Mouse (Mus musculus) hindbrain, embryonic 11.5 days (tissue): ENCODE measurements around the gene Zfp740. TPM values are rescaled to one million over a fixed set of nuclear protein-coding genes. Genes with fewer than 3 reads are reported as not detected.
"Not testable (repeated sequence)": the region's sequence is repeated elsewhere in the genome, so short reads cannot be mapped to it uniquely, and the experiment has no call there.

Source experiments
- ATAC-seq: fragments of 200-750 bp; cut with Nextera tagmentation; 2 replicates; pipeline ENCODE4 v1.8.0; 2017; ENCODE audit warnings: mild to moderate bottlenecking, moderate TSS enrichment, moderate library complexity; ENCODE audit not compliant: low FRiP score
- DNase-seq: peaks from one replicate; pipeline ENCODE4 v3.0.0-alpha.2; 2015; ENCODE audit warnings: low spot score
- H3K27ac ChIP-seq: fragments of 300-500 bp; sonication (generic); 2 replicates; pipeline ENCODE4 v1.5.1; 2014; ENCODE audit warnings: mild to moderate bottlenecking, low read depth, low read length
- H3K27me3 ChIP-seq: fragments of 300-500 bp; sonication (generic); 2 replicates; pipeline ENCODE4 v1.6.1; 2014; ENCODE audit warnings: mild to moderate bottlenecking, low read length, moderate library complexity, mixed read lengths; ENCODE audit not compliant: control insufficient read depth, insufficient read depth
- H3K36me3 ChIP-seq: fragments of 300-500 bp; sonication (generic); 2 replicates; pipeline ENCODE4 v1.6.1; 2014; ENCODE audit warnings: mild to moderate bottlenecking, low read length, moderate library complexity, mixed read lengths; ENCODE audit not compliant: control insufficient read depth, insufficient read depth
- H3K4me1 ChIP-seq: fragments of 300-500 bp; sonication (generic); replicated peaks from 2 replicates; pipeline ENCODE4 v1.6.1; 2014; ENCODE audit warnings: low read length, mixed read lengths; ENCODE audit not compliant: control insufficient read depth, insufficient read depth
- H3K4me2 ChIP-seq: fragments of 300-500 bp; sonication (generic); replicated peaks from 2 replicates; pipeline ENCODE4 v1.6.1; 2014; ENCODE audit warnings: mild to moderate bottlenecking, low read depth, low read length
- H3K4me3 ChIP-seq: fragments of 300-500 bp; sonication (generic); 2 replicates; pipeline ENCODE4 v1.5.1; 2014; ENCODE audit warnings: low read depth, low read length
- H3K9ac ChIP-seq: fragments of 300-500 bp; sonication (generic); 2 replicates; pipeline ENCODE4 v1.6.1; 2014; ENCODE audit warnings: low read depth, low read length
- H3K9me3 ChIP-seq: fragments of 300-500 bp; sonication (generic); 2 replicates; pipeline ENCODE4 v1.6.1; 2016; ENCODE audit warnings: low read length; ENCODE audit not compliant: control insufficient read depth
- WGBS: fragments of 180-500 bp; shearing (Covaris S2); extraction: QIAGEN DNeasy Blood & Tissue Kit; methylation state at CpG from one replicate; pipeline ENCODE4 v1.1.7; 2014; 5-methylcytosine and 5-hydroxymethylcytosine counted together
- polyA plus RNA-seq: library from polyadenylated mRNA; unstranded; fragments of >200 nt; fragmentation: Nextera tagmentation; extraction: Ambion mirVana; gene quantifications from 2 replicates; pipeline ENCODE4 v1.2.1, GENCODE M21; 2014

The Zfp740 gene
- polyA plus RNA-seq, 1 experiment from 2014 or later, result 49.7 TPM

DNA sequence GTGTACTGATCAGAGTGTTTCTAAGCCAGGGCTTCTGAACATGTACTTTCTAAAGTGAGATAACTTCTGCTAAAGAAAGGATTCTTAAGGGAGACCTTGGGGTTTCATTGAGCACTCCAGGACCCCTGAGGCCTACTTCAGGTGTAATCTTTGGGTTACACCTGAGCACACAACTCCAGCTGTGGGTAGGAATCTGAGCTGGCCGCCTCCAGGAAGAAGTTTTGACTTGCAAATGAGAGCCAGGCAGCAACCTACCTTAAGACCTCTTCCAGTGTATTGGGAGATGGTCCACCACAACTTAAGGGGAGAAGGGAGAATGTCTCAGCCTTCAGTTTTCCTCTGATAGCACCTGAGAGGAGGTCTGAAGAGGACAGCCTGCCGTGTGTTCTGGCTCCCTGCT is 11.1 kb downstream of the Zfp740 start:
- ATAC-seq (no peak), DNase-seq (no peak)
- H3K27ac ChIP-seq, result no peak overlapping the region
- H3K4me2 ChIP-seq, result no peak overlapping the region
- no peaks in the 10 kb centered on the region for H3K27me3 ChIP-seq
- WGBS, result 46% methylated on average over 2 of the region's 2 CpGs
- no peak overlapping the region for H3K4me3 ChIP-seq
- no peaks in the 10 kb centered on the region for H3K9me3 ChIP-seq
- peaks cover 3% of the 10 kb centered on the region; the same call in 1 of the 2 replicates for H3K36me3 ChIP-seq
- no peak overlapping the region for H3K9ac ChIP-seq
- no peaks in the 10 kb centered on the region for H3K4me1 ChIP-seq

- no peaks in the 10 kb centered on the region for H3K9me3 ChIP-seq
- H3K4me2 ChIP-seq, result no peak overlapping the region
- H3K4me1 ChIP-seq, result no peaks in the 10 kb centered on the region
- no peaks in the 10 kb centered on the region for H3K27me3 ChIP-seq
- no peak for ATAC-seq
- no peak for DNase-seq
- H3K36me3 ChIP-seq, result peaks cover 3% of the 10 kb centered on the region; the same call in 1 of the 2 replicates
- no peak overlapping the region for H3K9ac ChIP-seq
- no peak overlapping the region for H3K27ac ChIP-seq
- 74% methylated on average over 6 of the region's 6 CpGs for WGBS
- H3K4me3 ChIP-seq, result no peak overlapping the region
These were observed 12.6 kb downstream of the Zfp740 start for GRCm38 (mm10) chr15:102215624-102216023.

GRCm38 (mm10) chr15:102216459-102217228 is 13.6 kb downstream of the Zfp740 start:
- no peak overlapping the region for H3K4me2 ChIP-seq
- 82% methylated on average over 16 of the region's 16 CpGs for WGBS
- no peak for DNase-seq
- no peak for ATAC-seq
- no peaks in the 10 kb centered on the region for H3K4me1 ChIP-seq
- no peaks in the 10 kb centered on the region for H3K27me3 ChIP-seq
- peaks cover 3% of the 10 kb centered on the region; the same call in 1 of the 2 replicates for H3K36me3 ChIP-seq
- no peak overlapping the region for H3K27ac ChIP-seq
- H3K4me3 ChIP-seq, result no peak overlapping the region
- no peak overlapping the region for H3K9ac ChIP-seq
- no peaks in the 10 kb centered on the region for H3K9me3 ChIP-seq

DNA sequence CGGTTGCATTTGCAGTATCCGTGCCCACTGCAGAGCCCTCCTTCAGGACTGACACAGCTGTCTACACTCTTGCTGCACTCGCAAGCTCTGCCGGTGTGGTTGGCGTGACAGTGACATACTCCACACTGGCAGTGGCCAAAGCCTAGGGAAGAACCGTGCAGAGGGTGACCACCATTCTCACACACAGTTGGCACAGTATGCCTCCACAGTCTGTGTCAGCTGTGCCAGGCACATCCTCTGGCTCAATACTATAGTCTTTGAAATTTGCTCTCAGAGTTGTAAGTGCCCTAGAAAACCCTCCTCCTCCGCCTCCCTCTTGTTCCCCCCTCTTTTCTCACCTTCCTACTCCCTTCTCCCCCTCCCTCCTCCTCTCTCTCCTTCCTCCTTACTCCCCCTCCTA is 14.3 kb downstream of the Zfp740 start:
- Histone ChIP-seq H3K27me3 (no peaks in the 10 kb centered on the region), H3K9me3 (no peaks in the 10 kb centered on the region), H3K4me3 (no peak overlapping the region), H3K9ac (no peak overlapping the region), H3K4me1 (no peaks in the 10 kb centered on the region), H3K36me3 (peaks cover 3% of the 10 kb centered on the region; the same call in 1 of the 2 replicates), H3K27ac (no peak overlapping the region), H3K4me2 (no peak overlapping the region)
- no peak for ATAC-seq
- WGBS, result 89% methylated on average over 7 of the region's 7 CpGs
- DNase-seq, result no peak

DNA sequence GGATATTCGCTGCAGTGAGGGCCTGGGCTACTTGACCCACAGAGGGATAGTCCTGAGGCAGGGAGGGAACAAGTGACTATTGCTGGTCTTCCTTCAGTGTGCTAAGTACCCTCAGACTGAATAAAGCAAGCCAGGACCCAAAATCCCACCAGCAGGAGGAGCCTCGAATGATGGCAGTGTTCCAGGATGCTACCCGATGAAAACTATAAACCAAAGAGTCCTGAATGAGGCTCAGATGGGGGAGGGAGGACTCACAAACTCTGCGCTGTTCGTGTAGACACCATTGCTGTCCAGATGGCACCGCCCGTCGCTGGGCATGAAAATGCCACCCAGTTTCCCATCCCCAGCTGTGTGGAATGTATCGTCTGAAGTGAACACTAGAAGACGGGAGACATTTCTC is 19.3 kb downstream of the Zfp740 start:
- Histone ChIP-seq H3K9ac (no peak overlapping the region), H3K9me3 (no peaks in the 10 kb centered on the region), H3K36me3 (no peaks in the 10 kb centered on the region), H3K4me3 (no peak overlapping the region), H3K4me2 (no peak overlapping the region), H3K27ac (no peak overlapping the region), H3K27me3 (peaks cover 12% of the 10 kb centered on the region), H3K4me1 (no peaks in the 10 kb centered on the region)
- DNase-seq (no peak), ATAC-seq (no peak)
- WGBS, result 64% methylated on average over 10 of the region's 10 CpGs

DNA sequence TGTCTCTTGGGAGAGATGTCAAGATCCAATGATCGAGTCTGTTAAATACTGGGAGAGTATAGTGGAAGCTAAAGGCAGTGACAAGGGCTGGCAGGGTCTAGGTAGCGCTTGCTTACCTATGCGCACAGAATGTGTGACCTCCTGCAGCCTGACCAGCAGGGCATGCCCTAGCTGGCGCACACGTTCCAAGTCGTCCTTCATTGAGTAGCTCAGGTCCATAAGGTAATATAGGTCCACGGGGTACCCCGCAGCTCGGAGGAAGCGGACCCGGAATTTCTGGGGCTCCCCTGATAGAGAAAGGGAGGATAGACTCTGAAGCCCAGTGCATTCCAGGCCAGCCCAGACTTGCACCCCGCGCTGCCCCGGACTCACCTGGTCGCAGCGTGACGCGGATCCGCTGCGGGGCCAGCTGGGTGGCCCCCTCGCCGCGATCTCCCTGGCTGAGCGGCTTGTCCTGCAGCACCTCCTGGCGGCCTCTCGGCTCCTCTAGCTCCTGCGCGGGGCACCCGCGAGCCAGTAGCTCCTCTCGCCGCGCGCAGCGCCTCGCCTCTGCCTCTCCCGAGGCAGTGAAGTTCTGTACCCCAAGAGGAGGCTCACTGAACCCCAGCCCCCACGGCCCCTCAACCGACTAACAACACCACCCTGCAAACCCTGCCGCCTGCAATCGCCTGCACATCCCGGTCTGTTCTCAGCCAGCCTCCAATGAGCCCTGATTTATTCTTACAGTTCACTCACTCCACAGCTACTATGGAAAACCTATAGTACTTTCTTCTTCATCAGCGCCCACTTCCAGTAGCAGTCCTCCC is 21.3 kb downstream of the Zfp740 start:
- H3K9ac ChIP-seq, result peak overlapping the region; percentile 53
- H3K4me1 ChIP-seq, result no peaks in the 10 kb centered on the region
- ATAC-seq (peak; percentile 71; the same call in 1 of the 2 replicates), DNase-seq (peak; percentile 82)
- H3K27ac ChIP-seq, result no peak overlapping the region
- H3K27me3 ChIP-seq, result peaks cover 12% of the 10 kb centered on the region
- peak overlapping the region; percentile 79 for H3K4me2 ChIP-seq
- no peaks in the 10 kb centered on the region for H3K36me3 ChIP-seq
- H3K9me3 ChIP-seq, result no peaks in the 10 kb centered on the region
- 4% methylated on average over 43 of the region's 43 CpGs for WGBS
- peak overlapping the region; percentile 31 for H3K4me3 ChIP-seq

DNA sequence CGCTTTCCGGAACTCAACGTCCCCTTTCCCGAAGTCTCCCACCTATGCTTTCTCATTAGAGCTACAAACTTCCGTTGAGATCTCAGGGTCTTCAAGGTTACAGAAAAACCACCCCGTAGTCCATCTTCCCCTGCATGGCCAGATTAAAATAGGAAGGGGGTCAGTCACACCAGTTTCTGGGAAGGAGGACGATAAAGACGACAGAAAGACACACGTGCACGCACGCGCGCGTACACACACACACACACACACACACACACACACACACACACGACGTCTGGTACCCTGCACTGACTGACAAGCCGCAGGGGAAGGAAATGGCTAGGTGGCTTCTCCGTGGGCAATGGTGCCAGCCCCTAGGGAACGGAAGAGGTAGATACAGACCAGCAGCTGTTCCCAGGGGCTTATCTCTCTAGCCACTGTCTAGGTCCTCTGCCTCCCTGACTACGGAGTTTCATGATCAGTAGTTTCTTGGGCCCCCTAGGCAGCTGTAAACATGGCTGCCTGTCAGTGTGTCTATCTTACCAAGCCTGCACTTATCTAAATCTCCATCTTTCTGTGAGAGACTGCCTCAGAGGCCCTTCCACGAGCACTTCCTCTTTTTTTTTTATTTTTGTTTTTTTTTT is 22.1 kb downstream of the Zfp740 start:
- ATAC-seq (no peak), DNase-seq (no peak)
- Histone ChIP-seq H3K4me1 (no peaks in the 10 kb centered on the region), H3K36me3 (no peaks in the 10 kb centered on the region), H3K9ac (0 out of 2 replicates have a peak overlapping the region, but pooled peaks have one; percentile 15), H3K4me2 (peak overlapping the region; percentile 79), H3K27me3 (peaks cover 12% of the 10 kb centered on the region), H3K9me3 (no peaks in the 10 kb centered on the region), H3K4me3 (peak overlapping the region; percentile 31), H3K27ac (no peak overlapping the region)
- WGBS, result 21% methylated on average over 20 of the region's 21 CpGs

GRCm38 (mm10) chr15:102225619-102226018 is 22.6 kb downstream of the Zfp740 start:
- not testable (repeated sequence) for H3K4me3 ChIP-seq, H3K36me3 ChIP-seq, H3K9me3 ChIP-seq, H3K4me2 ChIP-seq, DNase-seq, ATAC-seq, H3K4me1 ChIP-seq, H3K9ac ChIP-seq, H3K27ac ChIP-seq
- WGBS, result 79% methylated on average over 6 of the region's 6 CpGs
- H3K27me3 ChIP-seq, result peaks cover 12% of the 10 kb centered on the region
